Mouse (Mus musculus): ENCODE measurements around the gene Cyp1b1. TPM values are rescaled to one million over a fixed set of nuclear protein-coding genes. Genes with fewer than 3 reads are reported as not detected.
A peak's percentile ranks its signal among the peaks of the same experiment; 100 is the strongest.

The Cyp1b1 gene
- total RNA-seq (2015) (0.10 TPM in 1 of 2 replicates, not detected in the other), total RNA-seq (2017) (0.07 TPM in 1 of 2 replicates, not detected in the other)

GRCm38 (mm10) chr17:79714931-79715637 lies at the start of gene Cyp1b1:
TSS of gene Cyp1b1 (minus strand) at chr17:79715061.
- ATAC-seq (replicated peaks; ENCODE audit: poor library complexity) = no peak

- ATAC-seq (replicated peaks; ENCODE audit: poor library complexity) = no peak
Measured at GRCm38 (mm10) chr17:79761841-79762240, 47.0 kb upstream of the Cyp1b1 start.

GRCm38 (mm10) chr17:79753831-79754230 lies 39.0 kb upstream of the Cyp1b1 start:
- no peak for ATAC-seq (replicated peaks; ENCODE audit: poor library complexity)

- 0 out of 2 replicates have a peak, but pooled peaks have one; percentile 50 for ATAC-seq (replicated peaks; ENCODE audit: poor library complexity)
Measured at GRCm38 (mm10) chr17:79752836-79753235, 38.0 kb upstream of the Cyp1b1 start.

GRCm38 (mm10) chr17:79751661-79752191 lies 36.9 kb upstream of the Cyp1b1 start:
- no peak for ATAC-seq (replicated peaks; ENCODE audit: poor library complexity)

- no peak for ATAC-seq (replicated peaks; ENCODE audit: poor library complexity)
Measured at GRCm38 (mm10) chr17:79749647-79750046, 34.8 kb upstream of the Cyp1b1 start.

GRCm38 (mm10) chr17:79746954-79747353 lies 32.1 kb upstream of the Cyp1b1 start:
- ATAC-seq (replicated peaks; ENCODE audit: poor library complexity) = no peak

- no peak for ATAC-seq (replicated peaks; ENCODE audit: poor library complexity)
Measured at GRCm38 (mm10) chr17:79746146-79746591, 31.3 kb upstream of the Cyp1b1 start.

- ATAC-seq (replicated peaks; ENCODE audit: poor library complexity) = no peak
Measured at GRCm38 (mm10) chr17:79745051-79745731, 30.3 kb upstream of the Cyp1b1 start.

- ATAC-seq (replicated peaks; ENCODE audit: poor library complexity) = no peak
Measured at GRCm38 (mm10) chr17:79743507-79743906, 28.6 kb upstream of the Cyp1b1 start.

GRCm38 (mm10) chr17:79742635-79743034 lies 27.8 kb upstream of the Cyp1b1 start:
- no peak for ATAC-seq (replicated peaks; ENCODE audit: poor library complexity)

GRCm38 (mm10) chr17:79738847-79739498 lies 24.1 kb upstream of the Cyp1b1 start:
- no peak for ATAC-seq (replicated peaks; ENCODE audit: poor library complexity)

GRCm38 (mm10) chr17:79737598-79737997 lies 22.7 kb upstream of the Cyp1b1 start:
- no peak for ATAC-seq (replicated peaks; ENCODE audit: poor library complexity)

GRCm38 (mm10) chr17:79733039-79733438 lies 18.2 kb upstream of the Cyp1b1 start:
- no peak for ATAC-seq (replicated peaks; ENCODE audit: poor library complexity)

- ATAC-seq (replicated peaks; ENCODE audit: poor library complexity) = no peak
Measured at GRCm38 (mm10) chr17:79730988-79731387, 16.1 kb upstream of the Cyp1b1 start.

- no peak for ATAC-seq (replicated peaks; ENCODE audit: poor library complexity)
Measured at GRCm38 (mm10) chr17:79728585-79729503, 14.0 kb upstream of the Cyp1b1 start.

- ATAC-seq (replicated peaks; ENCODE audit: poor library complexity) = peak; percentile 11; the same call in 1 of the 2 replicates
Measured at GRCm38 (mm10) chr17:79728053-79728584, 13.3 kb upstream of the Cyp1b1 start.

- ATAC-seq (replicated peaks; ENCODE audit: poor library complexity) = no peak
Measured at GRCm38 (mm10) chr17:79726613-79727012, 11.8 kb upstream of the Cyp1b1 start.

GRCm38 (mm10) chr17:79720681-79721080 lies 5.8 kb upstream of the Cyp1b1 start:
- no peak for ATAC-seq (replicated peaks; ENCODE audit: poor library complexity)

GRCm38 (mm10) chr17:79715649-79716143 lies 835 bp upstream of the Cyp1b1 start:
- peak; percentile 88 for ATAC-seq (replicated peaks; ENCODE audit: poor library complexity)

All from megakaryocyte progenitor cell, adult 5-6 weeks (primary cell).